Mouse (Mus musculus) heart, postnatal 0 days (tissue): Measurements from ENCODE around the gene Nacad. TPM values are rescaled to one million over a fixed set of nuclear protein-coding genes. Genes with fewer than 3 reads are reported as not detected.

ENCODE experiments used
- ATAC-seq: fragments of 200-750 bp; cut with Nextera tagmentation; 2 replicates; pipeline ENCODE4 v1.8.0; 2017; ENCODE audit warnings: low read depth, moderate number of reproducible peaks, moderate library complexity; ENCODE audit not compliant: insufficient read depth
- DNase-seq: peaks from one replicate; pipeline ENCODE4 v3.0.0-alpha.2; 2016; ENCODE audit warnings: low spot score
- H3K27ac ChIP-seq: fragments of 300-500 bp; sonication (generic); 2 replicates; pipeline ENCODE4 v1.5.1; 2014; ENCODE audit warnings: low read depth, mild to moderate bottlenecking
- H3K27me3 ChIP-seq: fragments of 300-500 bp; sonication (generic); 2 replicates; pipeline ENCODE4 v1.6.1; 2014; ENCODE audit warnings: low read length, mixed read lengths; ENCODE audit not compliant: control insufficient read depth, insufficient read depth
- H3K36me3 ChIP-seq: fragments of 300-500 bp; sonication (generic); replicated peaks from 2 replicates; pipeline ENCODE4 v1.6.1; 2014; ENCODE audit warnings: low read length, mixed read lengths; ENCODE audit not compliant: control insufficient read depth, insufficient read depth
- H3K4me1 ChIP-seq: fragments of 300-500 bp; sonication (generic); 2 replicates; pipeline ENCODE4 v1.6.1; 2014; ENCODE audit warnings: antibody characterized with exemption; ENCODE audit not compliant: control insufficient read depth, insufficient read depth
- H3K4me2 ChIP-seq: fragments of 300-500 bp; sonication (generic); 2 replicates; pipeline ENCODE4 v1.6.1; 2014; ENCODE audit warnings: low read depth, mild to moderate bottlenecking, low read length, moderate library complexity
- H3K4me3 ChIP-seq: fragments of 300-500 bp; sonication (generic); 2 replicates; pipeline ENCODE4 v1.5.1; 2014; ENCODE audit warnings: low read depth, low read length
- H3K9ac ChIP-seq: fragments of 300-500 bp; sonication (generic); replicated peaks from 2 replicates; pipeline ENCODE4 v1.6.1; 2014; ENCODE audit warnings: low read depth, low read length, mixed read lengths
- H3K9me3 ChIP-seq: fragments of 300-500 bp; sonication (generic); replicated peaks from 2 replicates; pipeline ENCODE4 v1.6.1; 2016; ENCODE audit warnings: low read length; ENCODE audit not compliant: control insufficient read depth
- CTCF ChIP-seq: IDR thresholded peaks from 2 replicates; pipeline ENCODE4 v1.5.1; 2016; ENCODE audit warnings: antibody characterized with exemption, control low read depth, low read depth
- EP300 ChIP-seq: IDR thresholded peaks from 2 replicates; pipeline ENCODE4 v1.6.1; 2016; ENCODE audit warnings: antibody characterized with exemption, low read depth
- WGBS: fragments of 180-500 bp; shearing (Covaris S2); extraction: QIAGEN DNeasy Blood & Tissue Kit; methylation state at CpG from one replicate; pipeline ENCODE4 v1.1.7; 2014; 5-methylcytosine and 5-hydroxymethylcytosine counted together
- polyA plus RNA-seq: library from polyadenylated mRNA; unstranded; fragments of >200 nt; fragmentation: Nextera tagmentation; extraction: Ambion mirVana; gene quantifications from 2 replicates; pipeline ENCODE4 v1.2.1, GENCODE M21; 2015
- total RNA-seq: library from RNA; depleted of rRNA; stranded (reverse); fragments of >200 nt; gene quantifications from 2 replicates; pipeline ENCODE4 v1.2.3, GENCODE M21; 2014; ENCODE audit warnings: low replicate concordance

Gene Nacad
- total and polyA plus RNA-seq, 2 experiments from 2014 or later, result 0.95 to 1.2 TPM

GRCm38 (mm10) chr11:6569410-6569777 lies 36.5 kb downstream of the Nacad start:
- Histone ChIP-seq H3K27me3 (no peaks in the 10 kb centered on the region), H3K36me3 (peaks cover 27% of the 10 kb centered on the region; the same call in 1 of the 2 replicates), H3K4me1 (no peaks in the 10 kb centered on the region; the same call in 1 of the 2 replicates), H3K9me3 (no peaks in the 10 kb centered on the region), H3K4me3 (no peak overlapping the region), H3K9ac (no peak overlapping the region), H3K27ac (no peak overlapping the region), H3K4me2 (no peak overlapping the region)
- ATAC-seq (no peak), DNase-seq (no peak)
- WGBS, result 60% methylated on average over 3 of the region's 3 CpGs
- TF ChIP-seq CTCF, result no peak

GRCm38 (mm10) chr11:6568584-6569409 lies 37.1 kb downstream of the Nacad start:
- Histone ChIP-seq H3K4me1 (peaks cover under 1% of the 10 kb centered on the region; the same call in 1 of the 2 replicates), H3K27me3 (no peaks in the 10 kb centered on the region), H3K9me3 (no peaks in the 10 kb centered on the region), H3K27ac (peak overlapping the region; percentile 43), H3K4me3 (no peak overlapping the region), H3K9ac (0 out of 2 replicates have a peak overlapping the region, but pooled peaks have one; percentile 19), H3K4me2 (0 out of 2 replicates have a peak overlapping the region, but pooled peaks have one; percentile 6), H3K36me3 (peaks cover 26% of the 10 kb centered on the region; the same call in 1 of the 2 replicates)
- TF ChIP-seq CTCF, result peak; percentile 40
- no peak for TF ChIP-seq EP300
- 50% methylated on average over 11 of the region's 11 CpGs for WGBS
- ATAC-seq (no peak), DNase-seq (no peak)

- H3K9me3 ChIP-seq, result no peaks in the 10 kb centered on the region
- DNase-seq (no peak), ATAC-seq (peak; percentile 36; the same call in 1 of the 2 replicates)
- peaks cover 17% of the 10 kb centered on the region; the same call in 1 of the 2 replicates for H3K36me3 ChIP-seq
- TF ChIP-seq EP300 (no peak), CTCF (no peak)
- peaks cover 6% of the 10 kb centered on the region; the same call in 1 of the 2 replicates for H3K4me1 ChIP-seq
- no peak overlapping the region for H3K9ac ChIP-seq
- 30% methylated on average over 8 of the region's 8 CpGs for WGBS
- H3K4me2 ChIP-seq, result no peak overlapping the region
- no peaks in the 10 kb centered on the region for H3K27me3 ChIP-seq
- peak overlapping the region; percentile 1; the same call in 1 of the 2 replicates for H3K27ac ChIP-seq
- H3K4me3 ChIP-seq, result no peak overlapping the region
Measured at GRCm38 (mm10) chr11:6567951-6568350, 37.9 kb downstream of the Nacad start.

GRCm38 (mm10) chr11:6566496-6566895 lies 39.4 kb downstream of the Nacad start:
- WGBS, result 81% methylated on average over 4 of the region's 4 CpGs
- peaks cover 6% of the 10 kb centered on the region; the same call in 1 of the 2 replicates for H3K4me1 ChIP-seq
- ATAC-seq, result no peak
- TF ChIP-seq EP300 (no peak), CTCF (no peak)
- H3K27me3 ChIP-seq, result no peaks in the 10 kb centered on the region
- H3K4me2 ChIP-seq, result no peak overlapping the region
- no peaks in the 10 kb centered on the region for H3K9me3 ChIP-seq
- H3K27ac ChIP-seq, result no peak overlapping the region
- no peak for DNase-seq
- H3K4me3 ChIP-seq, result no peak overlapping the region
- no peak overlapping the region for H3K9ac ChIP-seq
- peaks cover 14% of the 10 kb centered on the region; the same call in 1 of the 2 replicates for H3K36me3 ChIP-seq

GRCm38 (mm10) chr11:6563201-6563600 lies 42.7 kb downstream of the Nacad start:
- Histone ChIP-seq H3K9me3 (no peaks in the 10 kb centered on the region), H3K9ac (no peak overlapping the region), H3K36me3 (no peaks in the 10 kb centered on the region), H3K4me3 (no peak overlapping the region), H3K27ac (no peak overlapping the region), H3K4me2 (no peak overlapping the region), H3K4me1 (peaks cover 6% of the 10 kb centered on the region; the same call in 1 of the 2 replicates), H3K27me3 (no peaks in the 10 kb centered on the region)
- ATAC-seq, result no peak
- DNase-seq, result no peak
- 76% methylated on average over 4 of the region's 4 CpGs for WGBS
- TF ChIP-seq CTCF, result no peak
- no peak for TF ChIP-seq EP300
